18 mouse cellular contexts compared by ENCODE assay signal in genomic region chr7:24985799-24986198, GRCm38 (mm10). TPM values are rescaled to one million over a fixed set of nuclear protein-coding genes. Genes with fewer than 3 reads are reported as not detected.
DNase-seq lines count a peak whose midpoint lies in the region; ATAC-seq and TF ChIP-seq lines count a peak whose summit lies in the region.
"Had no signal": no experiment of that assay in that cellular context is flagged by ENCODE, and none has a peak within 500 bp of the region (broad histone marks: within the 10 kb centered on the region; RNA-seq: fewer than 3 reads in every experiment).

No protein-coding gene starts in this region.

- TF ChIP-seq POLR2A in testis, adult 2 months (IDR thresholded peaks at IDR 0.05; ENCODE audit: control insufficient read depth, low read depth, low read length), result no peak

- no peak overlapping the region for H3K9ac ChIP-seq in intestine, postnatal 0 days (ENCODE audit: low read depth, low read length)
- no peak overlapping the region for H3K9ac ChIP-seq in intestine, embryonic 16.5 days (ENCODE audit: low read depth, low read length)
- H3K9ac ChIP-seq: forebrain, embryonic 12.5 days; heart, embryonic 15.5 days; hindbrain, embryonic 14.5 days; limb, embryonic 13.5 days; midbrain, embryonic 13.5 days; neural tube, embryonic 12.5 days had no signal

- no peak overlapping the region for H3K4me3 ChIP-seq in intestine, postnatal 0 days (ENCODE audit: low read depth, low read length)
- H3K4me3 ChIP-seq in intestine, embryonic 16.5 days (ENCODE audit: low read length), result no peak overlapping the region
- no peak overlapping the region for H3K4me3 ChIP-seq in testis, adult 2 months (ENCODE audit: control insufficient read depth, low read depth, low read length)
- H3K4me3 ChIP-seq in G1E (ENCODE audit: low read depth, low read length), result no peak overlapping the region
- H3K4me3 ChIP-seq: forebrain, embryonic 12.5 days; heart, embryonic 15.5 days; limb, embryonic 13.5 days; midbrain, embryonic 13.5 days; neural tube, embryonic 12.5 days had no signal

- no peaks in the 10 kb centered on the region for H3K9me3 ChIP-seq in intestine, postnatal 0 days (ENCODE audit: control insufficient read depth)
- H3K9me3 ChIP-seq in intestine, embryonic 16.5 days (ENCODE audit: control insufficient read depth, low read length), result no peaks in the 10 kb centered on the region
- no peaks in the 10 kb centered on the region for H3K9me3 ChIP-seq in G1E (replicated peaks)
- H3K9me3 ChIP-seq: heart, embryonic 15.5 days; limb, embryonic 13.5 days; neural tube, embryonic 12.5 days had no signal

- no peaks in the 10 kb centered on the region for H3K27me3 ChIP-seq in intestine, postnatal 0 days (replicated peaks; ENCODE audit: control insufficient read depth, insufficient read depth, low read length)
- H3K27me3 ChIP-seq in intestine, embryonic 16.5 days (replicated peaks; ENCODE audit: control insufficient read depth, insufficient read depth, low read length), result no peaks in the 10 kb centered on the region
- no peaks in the 10 kb centered on the region for H3K27me3 ChIP-seq in testis, adult 2 months (ENCODE audit: control insufficient read depth, insufficient read depth, low read length)
- peaks cover 17% of the 10 kb centered on the region; the same call in 1 of the 2 replicates for H3K27me3 ChIP-seq in G1E (ENCODE audit: insufficient read depth, low read length)
- H3K27me3 ChIP-seq: forebrain, embryonic 12.5 days; heart, embryonic 15.5 days; limb, embryonic 13.5 days; midbrain, embryonic 13.5 days; neural tube, embryonic 12.5 days had no signal

- peak; percentile 39 for TF ChIP-seq CTCF in intestine, postnatal 0 days (IDR thresholded peaks at IDR 0.05; ENCODE audit: low read depth)
- TF ChIP-seq CTCF in testis, adult 2 months (IDR thresholded peaks at IDR 0.05; ENCODE audit: control insufficient read depth, insufficient read depth, insufficient replicate concordance, low read depth, low read length), result peak; percentile 50; the same call in 1 of the 2 replicates
- 0 out of 2 replicates have a peak, but pooled peaks have one; percentile 15 for TF ChIP-seq CTCF in G1E (IDR thresholded peaks at IDR 0.05; ENCODE audit: low read depth, low read length)

- no peak overlapping the region for H3K4me2 ChIP-seq in intestine, postnatal 0 days (replicated peaks; ENCODE audit: low read depth)
- no peak overlapping the region for H3K4me2 ChIP-seq in intestine, embryonic 16.5 days (ENCODE audit: low read depth, low read length)
- H3K4me2 ChIP-seq: forebrain, embryonic 12.5 days; heart, embryonic 15.5 days; hindbrain, embryonic 14.5 days; limb, embryonic 13.5 days; midbrain, embryonic 13.5 days; neural tube, embryonic 12.5 days had no signal

- WGBS in intestine, postnatal 0 days, result 71% methylated on average over 5 of the region's 5 CpGs
- WGBS in intestine, embryonic 16.5 days, result 73% methylated on average over 5 of the region's 5 CpGs

- H3K36me3 ChIP-seq in intestine, postnatal 0 days (ENCODE audit: control insufficient read depth, insufficient read depth), result no peaks in the 10 kb centered on the region
- H3K36me3 ChIP-seq in intestine, embryonic 16.5 days (ENCODE audit: control insufficient read depth, insufficient read depth, low read length), result no peaks in the 10 kb centered on the region
- H3K36me3 ChIP-seq in testis, adult 2 months (ENCODE audit: control insufficient read depth, insufficient read depth, low read length), result no peaks in the 10 kb centered on the region
- H3K36me3 ChIP-seq in G1E (replicated peaks), result no peaks in the 10 kb centered on the region
- H3K36me3 ChIP-seq: heart, embryonic 15.5 days; limb, embryonic 13.5 days had no signal

- no peak for ATAC-seq in intestine, postnatal 0 days
- no peak for ATAC-seq in intestine, embryonic 16.5 days
- no peak for ATAC-seq in G1E (ENCODE audit: extremely low read depth, insufficient number of reproducible peaks, low FRiP score, poor library complexity, severe bottlenecking)
- peak; percentile 52; the same call in 1 of the 2 replicates for ATAC-seq in megakaryocyte, adult 5-6 weeks (ENCODE audit: poor library complexity, severe bottlenecking)
- ATAC-seq: midbrain, embryonic 13.5 days had no signal

- DNase-seq in testis, postnatal 14 days (ENCODE audit: low spot score), result no peak
- DNase-seq in G1E (ENCODE audit: low spot score), result no peak
- DNase-seq in yolk sac, embryonic 10.5 days (ENCODE audit: low spot score), result no peak
- no peak for DNase-seq in ovary, postnatal 10 days (ENCODE audit: low spot score)
- DNase-seq: kidney, postnatal 14 days; lung, postnatal 10 days had no signal

- H3K4me1 ChIP-seq in intestine, postnatal 0 days (replicated peaks; ENCODE audit: control insufficient read depth, insufficient read depth, low read length), result no peaks in the 10 kb centered on the region
- H3K4me1 ChIP-seq in intestine, embryonic 16.5 days (ENCODE audit: control insufficient read depth, insufficient read depth, low read length), result no peaks in the 10 kb centered on the region
- no peaks in the 10 kb centered on the region for H3K4me1 ChIP-seq in testis, adult 2 months (ENCODE audit: control insufficient read depth, insufficient read depth, low read length)
- no peaks in the 10 kb centered on the region for H3K4me1 ChIP-seq in G1E (ENCODE audit: insufficient read depth, low read depth, low read length)
- H3K4me1 ChIP-seq: forebrain, embryonic 12.5 days; heart, embryonic 15.5 days; limb, embryonic 13.5 days; midbrain, embryonic 13.5 days; neural tube, embryonic 12.5 days had no signal

- H3K27ac ChIP-seq in intestine, postnatal 0 days (ENCODE audit: low read depth, low read length), result no peak overlapping the region
- H3K27ac ChIP-seq in intestine, embryonic 16.5 days (ENCODE audit: low read length), result no peak overlapping the region
- H3K27ac ChIP-seq in testis, adult 2 months (ENCODE audit: control insufficient read depth, insufficient read depth, low read depth, low read length), result no peak overlapping the region
- H3K27ac ChIP-seq: forebrain, embryonic 12.5 days; heart, embryonic 15.5 days; hindbrain, embryonic 14.5 days; limb, embryonic 13.5 days; midbrain, embryonic 13.5 days; neural tube, embryonic 12.5 days had no signal

RNA-seq across cellular contexts. Expression of gene Rabac1, which starts 13.2 kb away (rescaled TPM):
- polyA plus RNA-seq in intestine, postnatal 0 days (2015; fragmentation: Nextera tagmentation; extraction: Ambion mirVana), result 127 and 129 TPM in 2 replicates
- polyA plus RNA-seq in intestine, embryonic 16.5 days (2015; fragmentation: Nextera tagmentation; extraction: Ambion mirVana), result 151 and 153 TPM in 2 replicates
- polyA plus RNA-seq in testis, adult 2 months (2012; rRNA removed), result 377 and 423 TPM in 2 replicates
- 11.7 and 17.3 TPM in 2 replicates for total RNA-seq in G1E (2014; fragmentation: Nextera tagmentation)
- 36.3 and 49.3 TPM in 2 replicates for total RNA-seq in G1E (2017)
- 79.9 and 99.9 TPM in 2 replicates for polyA plus RNA-seq in G1E (2012)
- 85.5 and 102 TPM in 2 replicates for total RNA-seq in megakaryocyte, adult 5-6 weeks (2015)
- total RNA-seq in megakaryocyte, adult 5-6 weeks (2017), result 73.1 and 79.3 TPM in 2 replicates

RNA-seq across cellular contexts. Expression of gene Atp1a3, which starts 20.0 kb away (rescaled TPM):
- 3.4 and 3.6 TPM in 2 replicates for polyA plus RNA-seq in intestine, postnatal 0 days (2015; fragmentation: Nextera tagmentation; extraction: Ambion mirVana)
- polyA plus RNA-seq in intestine, embryonic 16.5 days (2015; fragmentation: Nextera tagmentation; extraction: Ambion mirVana), result 3.5 and 3.9 TPM in 2 replicates
- 0.38 and 0.44 TPM in 2 replicates for polyA plus RNA-seq in testis, adult 2 months (2012; rRNA removed)
- total RNA-seq in G1E (2014; fragmentation: Nextera tagmentation) (not detected in 2 replicates), G1E (2017) (0.06 and 0.11 TPM in 2 replicates)
- polyA plus RNA-seq in G1E (2012), result 0.04 TPM in 1 of 2 replicates, not detected in the other
- 126 and 128 TPM in 2 replicates for total RNA-seq in megakaryocyte, adult 5-6 weeks (2015)
- total RNA-seq in megakaryocyte, adult 5-6 weeks (2017), result 61.6 and 106 TPM in 2 replicates

RNA-seq across cellular contexts. Expression of gene Gm4881, which starts 41.5 kb away (rescaled TPM):
- not detected in 2 replicates for polyA plus RNA-seq in intestine, postnatal 0 days (2015; fragmentation: Nextera tagmentation; extraction: Ambion mirVana)
- not detected in 2 replicates for polyA plus RNA-seq in intestine, embryonic 16.5 days (2015; fragmentation: Nextera tagmentation; extraction: Ambion mirVana)
- polyA plus RNA-seq in testis, adult 2 months (2012; rRNA removed), result 1.3 and 1.6 TPM in 2 replicates
- total RNA-seq in G1E (2014; fragmentation: Nextera tagmentation) (not detected in 2 replicates), G1E (2017) (not detected in 2 replicates)
- polyA plus RNA-seq in G1E (2012), result not detected in 2 replicates
- total RNA-seq in megakaryocyte, adult 5-6 weeks (2015), result not detected in 2 replicates
- not detected in 2 replicates for total RNA-seq in megakaryocyte, adult 5-6 weeks (2017)
- total RNA-seq: gastrocnemius, postnatal 4 days had no signal
- polyA plus RNA-seq: heart, embryonic 15.5 days; limb, embryonic 13.5 days; spleen, adult 2 months had no signal
